Mouse (Mus musculus) liver, embryonic 15.5 days (tissue): ENCODE measurements around the gene Slc25a24. TPM values are rescaled to one million over a fixed set of nuclear protein-coding genes. Genes with fewer than 3 reads are reported as not detected.

Source experiments
- ATAC-seq: fragments of 200-750 bp; cut with Nextera tagmentation; 2 replicates; pipeline ENCODE4 v1.8.0; 2017; ENCODE audit warnings: moderate number of reproducible peaks, mild to moderate bottlenecking, moderate library complexity; ENCODE audit not compliant: insufficient read depth
- H3K27ac ChIP-seq: fragments of 300-500 bp; sonication (generic); replicated peaks from 2 replicates; pipeline ENCODE4 v1.5.1; 2015; ENCODE audit warnings: mild to moderate bottlenecking, inconsistent platforms
- H3K27me3 ChIP-seq: fragments of 300-500 bp; sonication (generic); 2 replicates; pipeline ENCODE4 v1.6.1; 2015; ENCODE audit warnings: mild to moderate bottlenecking, inconsistent platforms
- H3K36me3 ChIP-seq: fragments of 300-500 bp; sonication (generic); replicated peaks from 2 replicates; pipeline ENCODE4 v1.6.1; 2015; ENCODE audit warnings: moderate library complexity, mild to moderate bottlenecking, inconsistent platforms
- H3K4me1 ChIP-seq: fragments of 300-500 bp; sonication (generic); replicated peaks from 2 replicates; pipeline ENCODE4 v1.6.1; 2015; ENCODE audit warnings: inconsistent platforms
- H3K4me2 ChIP-seq: fragments of 300-500 bp; sonication (generic); 2 replicates; pipeline ENCODE4 v1.6.1; 2015; ENCODE audit warnings: moderate library complexity, mild to moderate bottlenecking, inconsistent platforms
- H3K4me3 ChIP-seq: fragments of 300-500 bp; sonication (generic); replicated peaks from 2 replicates; pipeline ENCODE4 v1.5.1; 2015; ENCODE audit warnings: mild to moderate bottlenecking, inconsistent platforms
- H3K9ac ChIP-seq: fragments of 300-500 bp; sonication (generic); 2 replicates; pipeline ENCODE4 v1.6.1; 2015; ENCODE audit warnings: moderate library complexity, mild to moderate bottlenecking, inconsistent platforms
- H3K9me3 ChIP-seq: fragments of 300-500 bp; sonication (generic); replicated peaks from 2 replicates; pipeline ENCODE4 v1.6.1; 2016; ENCODE audit warnings: inconsistent platforms
- WGBS: fragments of 180-500 bp; shearing (Covaris S2); methylation state at CpG from one replicate; pipeline ENCODE4 v1.1.7; 2015; ENCODE audit warnings: mixed read lengths; ENCODE audit not compliant: insufficient replicate concordance; 5-methylcytosine and 5-hydroxymethylcytosine counted together
- polyA plus RNA-seq: library from polyadenylated mRNA; unstranded; fragments of >200 nt; fragmentation: Nextera tagmentation; extraction: Ambion mirVana; gene quantifications from 2 replicates; pipeline ENCODE4 v1.2.1, GENCODE M21; 2015

The Slc25a24 gene
- polyA plus RNA-seq, 1 experiment from 2014 or later: 4.8 TPM

DNA sequence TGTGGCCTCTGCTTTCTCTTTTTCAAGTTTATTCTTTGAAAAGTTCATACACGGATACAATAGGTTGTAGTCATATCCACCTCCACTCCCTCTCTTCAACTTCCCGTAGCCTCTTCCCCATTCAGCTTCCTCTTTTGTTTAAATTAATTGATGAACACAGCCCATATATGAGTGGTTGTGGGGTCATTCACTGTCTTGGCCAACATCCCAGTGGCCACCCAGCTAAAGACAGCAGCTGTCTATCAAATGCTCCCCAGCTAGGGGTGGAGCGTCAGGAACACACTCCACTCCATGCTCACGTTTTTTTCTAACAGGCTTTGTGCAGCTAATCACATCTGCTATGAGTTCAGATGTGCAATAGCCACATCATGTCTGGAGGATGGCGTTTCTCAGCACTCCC lies 6.8 kb downstream of the Slc25a24 start:
- Histone ChIP-seq H3K27ac (no peak overlapping the region), H3K9ac (no peak overlapping the region), H3K4me3 (no peak overlapping the region), H3K4me1 (peaks cover 3% of the 10 kb centered on the region; the same call in 1 of the 2 replicates), H3K27me3 (no peaks in the 10 kb centered on the region), H3K4me2 (no peak overlapping the region), H3K9me3 (no peaks in the 10 kb centered on the region), H3K36me3 (no peaks in the 10 kb centered on the region)
- ATAC-seq: no peak
- WGBS: 33% methylated on average over 5 of the region's 5 CpGs

DNA sequence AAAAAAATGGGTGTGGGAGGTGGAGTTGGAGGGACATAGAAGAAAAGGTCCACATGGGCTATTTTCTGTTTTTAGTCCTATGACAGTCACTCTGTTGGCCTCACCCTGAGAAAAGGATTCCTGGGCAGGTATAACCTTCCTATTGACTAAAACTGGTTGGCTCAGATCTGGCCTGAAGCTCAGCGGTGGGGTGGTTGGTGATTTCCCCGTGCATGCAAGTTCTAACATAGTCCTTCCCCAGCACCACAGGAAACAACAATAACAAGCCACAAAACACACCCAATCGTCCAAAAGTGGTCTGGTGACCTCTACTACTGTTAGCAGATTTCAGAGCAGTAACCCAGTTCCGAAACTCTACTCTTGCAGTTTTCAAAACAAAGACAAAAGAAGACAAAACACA lies 10.0 kb downstream of the Slc25a24 start:
- Histone ChIP-seq H3K4me3 (no peak overlapping the region), H3K27ac (no peak overlapping the region), H3K9ac (no peak overlapping the region), H3K4me2 (no peak overlapping the region), H3K9me3 (no peaks in the 10 kb centered on the region), H3K27me3 (no peaks in the 10 kb centered on the region), H3K36me3 (no peaks in the 10 kb centered on the region), H3K4me1 (peaks cover 3% of the 10 kb centered on the region; the same call in 1 of the 2 replicates)
- 48% methylated on average over 4 of the region's 4 CpGs for WGBS
- ATAC-seq: no peak

DNA sequence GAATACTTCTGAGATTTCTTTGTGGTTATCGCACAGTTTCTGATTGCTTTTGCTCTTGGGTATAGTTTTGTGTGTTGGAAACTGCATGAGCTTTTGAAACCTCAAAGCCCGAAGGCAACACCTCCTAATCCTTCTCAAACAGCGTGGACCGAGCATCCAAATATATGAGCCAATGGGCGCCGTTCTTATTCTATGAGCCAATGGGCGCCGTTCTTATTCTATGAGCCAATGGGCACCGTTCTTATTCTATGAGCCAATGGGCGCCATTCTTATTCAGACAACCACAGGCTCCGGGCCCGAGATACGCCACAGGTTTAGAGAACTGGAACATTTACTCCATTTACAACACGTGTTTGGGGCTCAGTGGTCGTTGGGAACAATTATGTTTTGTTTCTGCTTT lies 11.1 kb downstream of the Slc25a24 start:
- Histone ChIP-seq H3K36me3 (no peaks in the 10 kb centered on the region), H3K4me1 (peaks cover 3% of the 10 kb centered on the region; the same call in 1 of the 2 replicates), H3K4me2 (no peak overlapping the region), H3K27me3 (no peaks in the 10 kb centered on the region), H3K9ac (no peak overlapping the region), H3K9me3 (no peaks in the 10 kb centered on the region), H3K27ac (no peak overlapping the region), H3K4me3 (no peak overlapping the region)
- 75% methylated on average over 15 of the region's 15 CpGs for WGBS
- no peak for ATAC-seq

DNA sequence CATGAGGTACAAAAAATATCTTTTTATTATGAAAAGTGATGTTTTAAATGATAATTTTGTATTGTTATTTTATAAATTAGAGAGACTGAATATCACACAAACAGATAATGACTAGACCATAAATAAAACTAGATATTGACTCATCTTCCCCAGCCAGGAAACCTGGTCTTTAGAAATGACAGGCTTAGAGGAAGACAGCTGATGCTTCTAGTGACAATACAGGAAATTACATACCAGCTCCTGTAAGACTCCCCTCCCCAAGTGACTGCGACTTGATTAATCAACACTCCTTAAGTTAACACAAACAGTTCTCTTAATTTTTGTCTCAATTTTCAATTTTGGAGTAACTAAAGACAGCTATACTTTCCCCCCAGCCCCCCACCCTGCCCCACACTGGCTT lies 12.4 kb downstream of the Slc25a24 start:
- Histone ChIP-seq H3K4me1 (no peaks in the 10 kb centered on the region), H3K9me3 (no peaks in the 10 kb centered on the region), H3K4me2 (no peak overlapping the region), H3K36me3 (no peaks in the 10 kb centered on the region), H3K27me3 (no peaks in the 10 kb centered on the region), H3K4me3 (no peak overlapping the region), H3K27ac (no peak overlapping the region), H3K9ac (no peak overlapping the region)
- WGBS: 30% methylated on average over 1 of the region's 1 CpGs
- no peak for ATAC-seq

DNA sequence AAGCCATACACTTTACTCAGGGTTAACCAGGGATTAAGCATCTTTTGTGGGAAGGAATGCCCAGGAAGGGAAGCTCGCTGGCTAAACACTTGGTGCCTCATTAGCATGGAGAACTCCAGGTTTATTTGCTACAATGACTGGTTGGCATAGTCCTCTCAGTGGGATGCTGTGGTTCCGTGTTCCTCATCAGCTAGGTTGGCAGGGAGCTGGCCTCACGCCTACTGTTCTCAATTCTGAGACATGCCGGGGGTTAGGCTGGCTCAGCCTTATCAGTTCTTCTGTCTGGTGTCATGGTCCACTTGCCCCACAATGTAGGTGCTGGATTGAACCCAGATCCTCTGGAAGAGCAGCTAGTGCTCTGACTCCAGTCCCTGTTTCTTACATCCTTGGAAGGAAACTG lies 29.6 kb downstream of the Slc25a24 start:
- Histone ChIP-seq H3K36me3 (no peaks in the 10 kb centered on the region), H3K27ac (no peak overlapping the region), H3K4me2 (no peak overlapping the region), H3K9ac (no peak overlapping the region), H3K9me3 (no peaks in the 10 kb centered on the region), H3K4me3 (no peak overlapping the region), H3K27me3 (no peaks in the 10 kb centered on the region), H3K4me1 (no peaks in the 10 kb centered on the region)
- WGBS: 57% methylated on average over 4 of the region's 4 CpGs
- ATAC-seq: no peak

DNA sequence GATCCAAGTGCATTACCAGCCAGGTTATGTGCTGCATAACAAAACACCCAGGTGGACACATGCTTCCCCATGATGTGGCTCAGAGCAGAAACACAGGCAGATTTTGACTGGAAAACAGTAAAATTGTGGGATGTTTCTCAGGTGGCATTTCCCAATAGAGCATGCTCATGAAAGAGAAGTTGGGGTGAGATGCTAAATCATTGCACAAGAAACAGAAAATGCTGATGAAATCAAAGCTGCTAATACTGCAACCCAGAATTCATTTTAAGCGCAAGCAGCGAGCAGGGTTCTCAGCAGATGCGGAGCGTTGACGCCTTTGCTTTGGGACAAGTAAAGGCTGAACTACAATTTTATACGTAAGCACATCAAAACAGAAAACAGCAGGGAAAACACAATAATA lies 30.5 kb downstream of the Slc25a24 start:
- Histone ChIP-seq H3K36me3 (no peaks in the 10 kb centered on the region), H3K9ac (no peak overlapping the region), H3K27ac (no peak overlapping the region), H3K27me3 (no peaks in the 10 kb centered on the region), H3K4me1 (no peaks in the 10 kb centered on the region), H3K4me2 (no peak overlapping the region), H3K9me3 (no peaks in the 10 kb centered on the region), H3K4me3 (no peak overlapping the region)
- 82% methylated on average over 6 of the region's 6 CpGs for WGBS
- no peak for ATAC-seq

DNA sequence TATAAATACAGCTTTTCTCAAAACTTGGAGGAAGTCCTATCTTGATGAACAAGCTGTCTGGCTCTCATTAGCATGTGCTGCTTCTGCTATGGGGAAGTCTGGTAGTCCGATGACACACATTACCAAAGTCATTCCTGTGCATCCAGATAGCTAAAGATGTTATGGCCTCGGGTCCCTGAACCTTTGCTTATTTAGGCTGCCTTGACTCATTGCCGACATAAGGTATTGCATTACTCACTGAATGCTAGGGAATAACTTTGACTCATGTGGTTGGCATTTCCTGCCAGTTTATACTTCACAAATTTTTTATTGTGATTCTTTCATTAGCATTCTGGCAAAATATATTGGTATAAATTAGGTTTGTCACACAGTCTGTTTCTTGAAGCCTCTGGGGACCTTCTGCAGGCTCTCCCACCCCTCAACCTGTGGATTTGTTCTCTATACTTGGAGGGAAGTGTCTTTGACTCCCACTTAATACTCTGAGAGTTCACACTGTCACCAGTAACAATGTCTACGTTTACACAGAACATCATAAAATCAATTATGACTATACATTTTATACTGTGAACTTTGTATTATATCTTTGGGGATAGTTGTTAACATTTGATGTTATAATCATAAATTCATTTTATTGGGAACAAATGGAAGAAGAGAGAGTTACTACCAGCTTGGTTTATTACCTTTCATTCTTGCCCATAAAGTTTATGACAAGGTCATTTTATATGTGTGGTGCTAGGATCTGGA lies 33.1 kb downstream of the Slc25a24 start:
- H3K9me3 ChIP-seq: no peaks in the 10 kb centered on the region

DNA sequence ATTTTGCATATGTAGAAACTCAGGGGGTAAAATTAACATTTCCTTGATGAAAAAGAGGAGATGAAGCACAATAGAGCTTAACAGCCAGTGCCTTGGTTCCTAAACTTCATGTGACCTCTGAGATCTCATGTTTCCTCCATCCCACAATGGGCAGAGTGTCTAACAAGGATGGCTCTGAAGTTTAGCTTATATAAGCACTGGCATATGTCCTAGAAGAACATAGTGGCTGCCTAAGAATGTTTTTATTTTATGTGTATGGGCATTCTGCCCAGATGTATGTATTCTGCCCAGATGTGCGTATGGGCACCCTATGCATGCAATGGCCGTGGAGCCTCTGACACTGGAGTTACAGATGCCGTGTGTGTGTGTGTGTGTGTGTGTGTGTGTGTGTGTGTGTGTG lies 34.5 kb downstream of the Slc25a24 start:
- H3K4me1 ChIP-seq: no peaks in the 10 kb centered on the region
- no peak overlapping the region for H3K27ac ChIP-seq
- 71% methylated on average over 3 of the region's 3 CpGs for WGBS
- no peak overlapping the region for H3K4me3 ChIP-seq
- H3K9me3 ChIP-seq: no peaks in the 10 kb centered on the region
- H3K9ac ChIP-seq: no peak overlapping the region
- ATAC-seq: no peak
- H3K36me3 ChIP-seq: no peaks in the 10 kb centered on the region
- no peak overlapping the region for H3K4me2 ChIP-seq
- no peaks in the 10 kb centered on the region for H3K27me3 ChIP-seq

More for the DNA sequence above, 33.1 kb downstream of the Slc25a24 start:
- no peak for ATAC-seq
- WGBS: 50% methylated on average over 4 of the region's 4 CpGs
- H3K36me3 ChIP-seq: no peaks in the 10 kb centered on the region
- no peaks in the 10 kb centered on the region for H3K27me3 ChIP-seq
- H3K4me2 ChIP-seq: no peak overlapping the region
- H3K4me3 ChIP-seq: no peak overlapping the region
- H3K27ac ChIP-seq: no peak overlapping the region
- H3K4me1 ChIP-seq: no peaks in the 10 kb centered on the region
- no peak overlapping the region for H3K9ac ChIP-seq

DNA sequence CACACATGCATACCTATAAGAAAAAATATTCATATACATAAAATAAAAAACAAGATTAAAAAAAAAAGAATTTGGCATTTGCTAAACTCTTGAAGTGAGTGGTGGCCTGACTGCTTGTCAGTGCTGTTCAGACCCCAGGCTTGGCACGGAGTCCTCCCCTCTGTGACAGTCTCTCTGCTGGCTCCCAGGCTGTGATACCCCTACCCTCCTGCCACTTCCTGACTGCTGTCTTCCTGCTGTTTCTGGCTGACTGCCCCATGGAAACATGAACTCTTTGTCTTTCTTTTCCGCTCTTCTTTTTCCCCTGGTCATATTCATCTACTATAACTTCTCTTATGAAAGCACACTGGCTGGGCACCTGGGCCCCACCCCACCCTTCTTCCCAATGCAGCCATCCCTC lies 41.1 kb downstream of the Slc25a24 start:
- WGBS: 61% methylated on average over 2 of the region's 2 CpGs
- no peak overlapping the region for H3K4me3 ChIP-seq
- H3K27me3 ChIP-seq: no peaks in the 10 kb centered on the region
- no peak overlapping the region for H3K4me2 ChIP-seq
- no peaks in the 10 kb centered on the region for H3K4me1 ChIP-seq
- no peaks in the 10 kb centered on the region for H3K36me3 ChIP-seq
- H3K9ac ChIP-seq: no peak overlapping the region
- H3K9me3 ChIP-seq: no peaks in the 10 kb centered on the region
- no peak for ATAC-seq
- no peak overlapping the region for H3K27ac ChIP-seq

DNA sequence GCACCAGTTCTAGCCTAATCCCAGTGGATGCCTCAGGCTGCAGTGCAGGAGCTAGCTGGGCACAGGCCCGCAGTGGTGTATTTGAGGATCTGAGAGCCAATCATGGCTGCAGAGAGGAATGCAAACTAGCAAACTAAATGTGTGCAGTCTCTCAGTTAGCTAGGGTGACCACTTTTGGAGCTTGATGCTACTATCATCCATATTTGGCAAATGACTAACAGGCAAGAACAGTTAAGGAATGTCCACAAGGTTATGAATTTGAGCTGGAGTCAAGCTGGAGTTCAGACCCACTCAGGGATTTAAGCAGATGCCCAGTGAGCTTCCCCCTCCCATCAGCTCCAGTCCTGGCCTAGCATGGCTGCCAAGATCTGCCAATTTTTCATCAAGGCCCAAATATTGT lies 41.7 kb downstream of the Slc25a24 start:
- Histone ChIP-seq H3K27me3 (no peaks in the 10 kb centered on the region), H3K9me3 (no peaks in the 10 kb centered on the region), H3K36me3 (no peaks in the 10 kb centered on the region), H3K4me3 (no peak overlapping the region), H3K4me1 (no peaks in the 10 kb centered on the region), H3K27ac (no peak overlapping the region), H3K4me2 (no peak overlapping the region), H3K9ac (no peak overlapping the region)
- ATAC-seq: no peak
- WGBS: 68% methylated on average over 1 of the region's 1 CpGs

DNA sequence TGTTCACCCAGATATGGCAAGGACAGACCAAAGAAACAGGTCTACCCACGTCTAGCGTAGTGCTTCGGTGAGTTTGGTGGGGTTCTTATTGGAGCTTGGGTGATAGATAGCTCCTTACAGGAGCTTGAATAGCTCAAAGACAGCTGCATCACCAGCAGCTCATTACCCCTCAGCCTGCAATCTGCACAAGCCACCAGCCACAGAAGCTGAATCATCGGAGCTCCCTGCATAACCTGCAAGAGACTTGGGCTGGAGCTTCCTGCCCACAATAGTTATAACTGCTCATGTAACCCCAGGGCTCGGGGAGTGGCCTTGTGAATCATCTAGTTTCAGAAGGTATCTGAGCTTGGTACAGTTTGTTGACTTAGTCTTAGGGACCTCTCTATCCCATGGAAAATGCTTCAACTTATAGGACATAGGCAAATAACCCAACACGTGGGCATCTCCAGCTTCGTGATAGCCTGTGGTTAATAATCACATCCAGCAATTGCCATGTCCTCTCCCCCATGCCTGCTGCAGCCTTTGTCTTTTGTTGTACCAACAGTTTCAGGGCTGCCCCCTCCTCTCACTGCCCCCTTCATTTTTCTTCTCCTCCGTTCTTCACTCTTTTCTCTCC lies 42.4 kb downstream of the Slc25a24 start:
- no peak for ATAC-seq
- no peak overlapping the region for H3K4me2 ChIP-seq
- H3K27me3 ChIP-seq: no peaks in the 10 kb centered on the region
- no peak overlapping the region for H3K27ac ChIP-seq
- H3K4me3 ChIP-seq: no peak overlapping the region
- no peaks in the 10 kb centered on the region for H3K9me3 ChIP-seq
- 34% methylated on average over 8 of the region's 8 CpGs for WGBS
- no peaks in the 10 kb centered on the region for H3K4me1 ChIP-seq
- no peaks in the 10 kb centered on the region for H3K36me3 ChIP-seq
- H3K9ac ChIP-seq: no peak overlapping the region

DNA sequence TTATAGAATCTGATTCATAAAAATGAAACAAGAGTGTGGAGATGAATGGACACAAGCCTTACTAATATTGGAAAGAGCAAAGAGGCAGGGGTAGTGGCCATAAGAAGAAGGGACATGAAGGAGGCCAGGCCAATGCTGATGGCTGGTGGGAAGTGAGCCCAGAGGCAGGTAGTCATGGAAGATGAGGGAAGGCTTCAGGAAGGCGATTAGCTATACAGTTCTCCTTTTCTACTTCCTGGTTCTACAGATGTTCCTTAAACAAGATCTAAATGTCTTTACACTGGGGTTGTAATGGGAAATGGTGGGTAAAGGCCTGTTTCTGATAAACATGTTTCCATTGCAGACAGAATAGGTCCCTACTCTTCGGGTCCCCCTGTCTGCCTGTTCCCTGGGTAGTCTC lies 46.2 kb downstream of the Slc25a24 start:
- Histone ChIP-seq H3K27me3 (no peaks in the 10 kb centered on the region), H3K4me3 (no peak overlapping the region), H3K27ac (no peak overlapping the region), H3K4me1 (no peaks in the 10 kb centered on the region), H3K36me3 (no peaks in the 10 kb centered on the region), H3K4me2 (no peak overlapping the region), H3K9ac (no peak overlapping the region), H3K9me3 (no peaks in the 10 kb centered on the region)
- ATAC-seq: no peak
- WGBS: 18% methylated on average over 2 of the region's 2 CpGs
